Mouse (Mus musculus) lung, embryonic 16.5 days (tissue): Measurements from ENCODE around the gene Irak1. TPM values are rescaled to one million over a fixed set of nuclear protein-coding genes. Genes with fewer than 3 reads are reported as not detected.
A peak's percentile ranks its signal among the peaks of the same experiment; 100 is the strongest.

ENCODE experiments used
- ATAC-seq: fragments of 200-750 bp; cut with Nextera tagmentation; 2 replicates; pipeline ENCODE4 v1.8.0; 2017; ENCODE audit warnings: low read depth, mild to moderate bottlenecking, moderate library complexity
- H3K27ac ChIP-seq: fragments of 300-500 bp; sonication (generic); 2 replicates; pipeline ENCODE4 v1.5.1; 2014; ENCODE audit warnings: mild to moderate bottlenecking, control low read depth, low read length
- H3K27me3 ChIP-seq: fragments of 300-500 bp; sonication (generic); 2 replicates; pipeline ENCODE4 v1.6.1; 2014; ENCODE audit warnings: low read depth, low read length, mixed read lengths; ENCODE audit not compliant: control insufficient read depth, insufficient read depth
- H3K36me3 ChIP-seq: fragments of 300-500 bp; sonication (generic); 2 replicates; pipeline ENCODE4 v1.6.1; 2014; ENCODE audit warnings: low read length; ENCODE audit not compliant: control insufficient read depth, insufficient read depth
- H3K4me1 ChIP-seq: fragments of 300-500 bp; sonication (generic); replicated peaks from 2 replicates; pipeline ENCODE4 v1.6.1; 2014; ENCODE audit warnings: low read length, mixed read lengths; ENCODE audit not compliant: control insufficient read depth, insufficient read depth
- H3K4me2 ChIP-seq: fragments of 300-500 bp; sonication (generic); 2 replicates; pipeline ENCODE4 v1.6.1; 2014; ENCODE audit warnings: low read depth, low read length, control low read depth
- H3K4me3 ChIP-seq: fragments of 300-500 bp; sonication (generic); 2 replicates; pipeline ENCODE4 v1.5.1; 2014; ENCODE audit warnings: mild to moderate bottlenecking, low read length, control low read depth
- H3K9ac ChIP-seq: fragments of 300-500 bp; sonication (generic); 2 replicates; pipeline ENCODE4 v1.6.1; 2014; ENCODE audit warnings: low read length, control low read depth
- H3K9me3 ChIP-seq: fragments of 300-500 bp; sonication (generic); 2 replicates; pipeline ENCODE4 v1.6.1; 2016; ENCODE audit warnings: low read length; ENCODE audit not compliant: control insufficient read depth
- WGBS: fragments of 180-500 bp; shearing (Covaris S2); extraction: QIAGEN DNeasy Blood & Tissue Kit; methylation state at CpG from one replicate; pipeline ENCODE4 v1.1.7; 2014; 5-methylcytosine and 5-hydroxymethylcytosine counted together
- polyA plus RNA-seq: library from polyadenylated mRNA; unstranded; fragments of >200 nt; fragmentation: Nextera tagmentation; extraction: Ambion mirVana; gene quantifications from 2 replicates; pipeline ENCODE4 v1.2.1, GENCODE M21; 2015

The Irak1 gene
- 57.7 and 61.6 TPM in 2 replicates for polyA plus RNA-seq

- Histone ChIP-seq H3K9ac (peak within 1 kb of the TSS; percentile 83), H3K36me3 (no peaks in the 10 kb centered on the region), H3K27ac (peak within 1 kb of the TSS; percentile 69), H3K4me3 (peak within 1 kb of the TSS; percentile 66), H3K27me3 (no peaks in the 10 kb centered on the region), H3K4me2 (peak within 1 kb of the TSS; percentile 65), H3K4me1 (peaks cover 4% of the 10 kb centered on the region; the same call in 1 of the 2 replicates), H3K9me3 (no peaks in the 10 kb centered on the region)
- 21% methylated on average over 50 of the region's 72 CpGs for WGBS
- peak; percentile 94 for ATAC-seq
Observed at GRCm38 (mm10) chrX:74023188-74024049, at the start of gene Irak1. Gene Irak1 (minus strand): TSS chrX:74023918.

GRCm38 (mm10) chrX:74070794-74071193 is 47.1 kb upstream of the Irak1 start:
- no peaks in the 10 kb centered on the region for H3K4me1 ChIP-seq
- ATAC-seq: no peak
- no peak overlapping the region for H3K9ac ChIP-seq
- H3K9me3 ChIP-seq: no peaks in the 10 kb centered on the region
- no peak overlapping the region for H3K4me2 ChIP-seq
- H3K4me3 ChIP-seq: no peak overlapping the region
- H3K36me3 ChIP-seq: no peaks in the 10 kb centered on the region
- no peaks in the 10 kb centered on the region for H3K27me3 ChIP-seq
- no peak overlapping the region for H3K27ac ChIP-seq

- H3K4me1 ChIP-seq: no peaks in the 10 kb centered on the region
- ATAC-seq: no peak
- no peak overlapping the region for H3K9ac ChIP-seq
- whole genome bisulfite sequencing: 75% methylated on average over 9 of the region's 9 CpGs
- H3K4me3 ChIP-seq: no peak overlapping the region
- no peaks in the 10 kb centered on the region for H3K36me3 ChIP-seq
- no peak overlapping the region for H3K4me2 ChIP-seq
- no peaks in the 10 kb centered on the region for H3K9me3 ChIP-seq
- no peaks in the 10 kb centered on the region for H3K27me3 ChIP-seq
- no peak overlapping the region for H3K27ac ChIP-seq
Observed at GRCm38 (mm10) chrX:74067891-74068290, 44.2 kb upstream of the Irak1 start.

- WGBS: 52% methylated on average over 1 of the region's 1 CpGs
- H3K27me3 ChIP-seq: no peaks in the 10 kb centered on the region
- no peaks in the 10 kb centered on the region for H3K4me1 ChIP-seq
- no peaks in the 10 kb centered on the region for H3K9me3 ChIP-seq
- H3K4me3 ChIP-seq: no peak overlapping the region
- no peak overlapping the region for H3K9ac ChIP-seq
- no peak overlapping the region for H3K27ac ChIP-seq
- H3K36me3 ChIP-seq: no peaks in the 10 kb centered on the region
- no peak overlapping the region for H3K4me2 ChIP-seq
- ATAC-seq: no peak
Observed at GRCm38 (mm10) chrX:74045107-74045506, 21.4 kb upstream of the Irak1 start.

GRCm38 (mm10) chrX:74037702-74038375 is 14.1 kb upstream of the Irak1 start:
- no peak overlapping the region for H3K4me3 ChIP-seq
- peaks cover 6% of the 10 kb centered on the region; the same call in 1 of the 2 replicates for H3K36me3 ChIP-seq
- no peak overlapping the region for H3K4me2 ChIP-seq
- no peaks in the 10 kb centered on the region for H3K9me3 ChIP-seq
- 73% methylated on average over 5 of the region's 5 CpGs for WGBS
- H3K4me1 ChIP-seq: no peaks in the 10 kb centered on the region
- H3K27ac ChIP-seq: no peak overlapping the region
- H3K9ac ChIP-seq: no peak overlapping the region
- no peak for ATAC-seq
- H3K27me3 ChIP-seq: no peaks in the 10 kb centered on the region

- no peak for ATAC-seq
- Histone ChIP-seq H3K4me2 (no peak overlapping the region), H3K36me3 (peaks cover 2% of the 10 kb centered on the region; the same call in 1 of the 2 replicates), H3K9ac (no peak overlapping the region), H3K4me3 (no peak overlapping the region), H3K27ac (no peak overlapping the region), H3K9me3 (no peaks in the 10 kb centered on the region), H3K27me3 (no peaks in the 10 kb centered on the region), H3K4me1 (no peaks in the 10 kb centered on the region)
- WGBS: 60% methylated on average over 1 of the region's 1 CpGs
Observed at GRCm38 (mm10) chrX:74030000-74030399, 6.3 kb upstream of the Irak1 start.

GRCm38 (mm10) chrX:74022795-74023187 is 927 bp downstream of the Irak1 start:
- H3K27ac ChIP-seq: no peak overlapping the region
- peak overlapping the region; percentile 66 for H3K4me3 ChIP-seq

GRCm38 (mm10) chrX:74014597-74014996 is 9.1 kb downstream of the Irak1 start:
- ATAC-seq: no peak
- 75% methylated on average over 1 of the region's 1 CpGs for WGBS
- H3K4me3 ChIP-seq: no peak overlapping the region
- peaks cover 4% of the 10 kb centered on the region; the same call in 1 of the 2 replicates for H3K36me3 ChIP-seq
- H3K27me3 ChIP-seq: no peaks in the 10 kb centered on the region
- H3K4me2 ChIP-seq: no peak overlapping the region
- no peak overlapping the region for H3K9ac ChIP-seq
- H3K4me1 ChIP-seq: no peaks in the 10 kb centered on the region
- no peak overlapping the region for H3K27ac ChIP-seq
- H3K9me3 ChIP-seq: no peaks in the 10 kb centered on the region

More at GRCm38 (mm10) chrX:74022795-74023187, 927 bp downstream of the Irak1 start:
- no peak for ATAC-seq
- no peaks in the 10 kb centered on the region for H3K27me3 ChIP-seq
- peaks cover 4% of the 10 kb centered on the region; the same call in 1 of the 2 replicates for H3K4me1 ChIP-seq
- H3K9ac ChIP-seq: peak overlapping the region; percentile 83
- H3K9me3 ChIP-seq: no peaks in the 10 kb centered on the region
- WGBS: 16% methylated on average over 6 of the region's 6 CpGs
- peak overlapping the region; percentile 65 for H3K4me2 ChIP-seq
- H3K36me3 ChIP-seq: no peaks in the 10 kb centered on the region

- Histone ChIP-seq H3K36me3 (no peaks in the 10 kb centered on the region), H3K9ac (no peak overlapping the region), H3K27me3 (no peaks in the 10 kb centered on the region; the same call in 1 of the 2 replicates), H3K4me2 (no peak overlapping the region), H3K27ac (no peak overlapping the region), H3K4me3 (no peak overlapping the region), H3K9me3 (no peaks in the 10 kb centered on the region), H3K4me1 (no peaks in the 10 kb centered on the region)
- 64% methylated on average over 8 of the region's 8 CpGs for WGBS
- ATAC-seq: no peak
Observed at GRCm38 (mm10) chrX:74008063-74008462, 15.7 kb downstream of the Irak1 start.
